Mouse (Mus musculus): ENCODE results near the gene Clcn7.

The Clcn7 gene

GRCm38 (mm10) chr17:25127079-25127478 is 6.1 kb upstream of the Clcn7 start:
- no peak for DNase-seq (ENCODE audit: low spot score in 2 of 2)

GRCm38 (mm10) chr17:25127681-25128080 is 5.5 kb upstream of the Clcn7 start:
- no peak for DNase-seq (ENCODE audit: low spot score in 2 of 2)

- DNase-seq (ENCODE audit: low spot score in 2 of 2) = no peak
Measured at GRCm38 (mm10) chr17:25130060-25130459, 3.1 kb upstream of the Clcn7 start.

GRCm38 (mm10) chr17:25135622-25136021 is 2.4 kb downstream of the Clcn7 start:
- no peak for DNase-seq (ENCODE audit: low spot score in 2 of 2)

GRCm38 (mm10) chr17:25138803-25139202 is 5.6 kb downstream of the Clcn7 start:
- no peak for DNase-seq (ENCODE audit: low spot score in 2 of 2)

- no peak for DNase-seq (ENCODE audit: low spot score in 2 of 2)
Measured at GRCm38 (mm10) chr17:25139960-25140359, 6.8 kb downstream of the Clcn7 start.

GRCm38 (mm10) chr17:25162161-25162560 is 29.0 kb downstream of the Clcn7 start, which contains the start of gene Ccdc154:
Gene Ccdc154, plus strand, starts transcription at chr17:25162461.
- DNase-seq (ENCODE audit: low spot score in 2 of 2) = no peak

GRCm38 (mm10) chr17:25163387-25163786 is 30.2 kb downstream of the Clcn7 start:
- no peak for DNase-seq (ENCODE audit: low spot score in 2 of 2)

GRCm38 (mm10) chr17:25164770-25165169 is 31.6 kb downstream of the Clcn7 start:
- DNase-seq (ENCODE audit: low spot score in 2 of 2) = no peak

- no peak for DNase-seq (ENCODE audit: low spot score in 2 of 2)
Measured at GRCm38 (mm10) chr17:25165970-25166671, 32.9 kb downstream of the Clcn7 start.

- no peak for DNase-seq (ENCODE audit: low spot score in 2 of 2)
Measured at GRCm38 (mm10) chr17:25169706-25170105, 36.5 kb downstream of the Clcn7 start.

GRCm38 (mm10) chr17:25172558-25172957 is 39.4 kb downstream of the Clcn7 start:
- no peak for DNase-seq (ENCODE audit: low spot score in 2 of 2)

GRCm38 (mm10) chr17:25175411-25175810 is 42.2 kb downstream of the Clcn7 start, which contains the start of gene Gm38655:
Gene Gm38655, minus strand, starts transcription at chr17:25175471.
- DNase-seq (ENCODE audit: low spot score in 2 of 2) = no peak

GRCm38 (mm10) chr17:25183232-25183631 is 50.0 kb downstream of the Clcn7 start:
- DNase-seq (ENCODE audit: low spot score in 2 of 2) = no peak

GRCm38 (mm10) chr17:25184129-25184691 is 51.0 kb downstream of the Clcn7 start, which contains the start of gene BC003965:
Gene BC003965, plus strand, starts transcription at chr17:25184554.
- peak; percentile 96 to 98 for DNase-seq (ENCODE audit: low spot score in 2 of 2)

GRCm38 (mm10) chr17:25184961-25185360 is 51.8 kb downstream of the Clcn7 start:
- DNase-seq (ENCODE audit: low spot score in 2 of 2) = no peak

GRCm38 (mm10) chr17:25187784-25188149 is 54.6 kb downstream of the Clcn7 start:
- no peak for DNase-seq (ENCODE audit: low spot score in 2 of 2)

- peak; percentile 23 to 57 for DNase-seq (ENCODE audit: low spot score in 2 of 2)
Measured at GRCm38 (mm10) chr17:25188150-25189031, 55.2 kb downstream of the Clcn7 start, which contains the start of gene Unkl. Gene Unkl, plus strand, starts transcription at chr17:25188397.

GRCm38 (mm10) chr17:25189091-25189490 is 55.9 kb downstream of the Clcn7 start:
- no peak for DNase-seq (ENCODE audit: low spot score in 2 of 2)

- DNase-seq (ENCODE audit: low spot score in 2 of 2) = no peak
Measured at GRCm38 (mm10) chr17:25202401-25202800, 69.2 kb downstream of the Clcn7 start.

GRCm38 (mm10) chr17:25210006-25210405 is 76.8 kb downstream of the Clcn7 start:
- DNase-seq (ENCODE audit: low spot score in 2 of 2) = no peak
